Mouse (Mus musculus) bone marrow macrophage, adult 2 months (primary cell): ENCODE results near the gene Six2. TPM values are rescaled to one million over a fixed set of nuclear protein-coding genes. Genes with fewer than 3 reads are reported as not detected.
"Not testable (repeated sequence)": the region's sequence is repeated elsewhere in the genome, so short reads cannot be mapped to it uniquely, and the experiment has no call there.

Experiments
- H3K27ac ChIP-seq: 2 replicates; pipeline ENCODE4 v1.5.1; 2012; ENCODE audit warnings: low read depth, low read length; ENCODE audit not compliant: insufficient read depth
- H3K4me1 ChIP-seq: 2 replicates; pipeline ENCODE4 v1.6.1; 2012; ENCODE audit warnings: low read length; ENCODE audit not compliant: control insufficient read depth, insufficient read depth
- H3K4me3 ChIP-seq: 2 replicates; pipeline ENCODE4 v1.5.1; 2012; ENCODE audit warnings: mild to moderate bottlenecking, low read length, moderate library complexity; ENCODE audit not compliant: insufficient read depth
- CTCF ChIP-seq: IDR thresholded peaks from 2 replicates; pipeline ENCODE4 v1.5.1; 2012; ENCODE audit warnings: low read depth, mild to moderate bottlenecking, low read length, moderate library complexity
- POLR2A ChIP-seq: IDR thresholded peaks from 2 replicates; pipeline ENCODE4 v1.6.1; 2012; ENCODE audit warnings: mild to moderate bottlenecking, low read depth, low read length, borderline replicate concordance
- polyA plus RNA-seq: library from polyadenylated mRNA; stranded (reverse); fragments of >200 nt; gene quantifications from 2 replicates; pipeline ENCODE4 v1.2.4, GENCODE M21; 2012; ENCODE audit not compliant: missing spikeins, insufficient read depth, insufficient read length

Gene Six2
- polyA plus RNA-seq, 1 experiment: not detected

DNA sequence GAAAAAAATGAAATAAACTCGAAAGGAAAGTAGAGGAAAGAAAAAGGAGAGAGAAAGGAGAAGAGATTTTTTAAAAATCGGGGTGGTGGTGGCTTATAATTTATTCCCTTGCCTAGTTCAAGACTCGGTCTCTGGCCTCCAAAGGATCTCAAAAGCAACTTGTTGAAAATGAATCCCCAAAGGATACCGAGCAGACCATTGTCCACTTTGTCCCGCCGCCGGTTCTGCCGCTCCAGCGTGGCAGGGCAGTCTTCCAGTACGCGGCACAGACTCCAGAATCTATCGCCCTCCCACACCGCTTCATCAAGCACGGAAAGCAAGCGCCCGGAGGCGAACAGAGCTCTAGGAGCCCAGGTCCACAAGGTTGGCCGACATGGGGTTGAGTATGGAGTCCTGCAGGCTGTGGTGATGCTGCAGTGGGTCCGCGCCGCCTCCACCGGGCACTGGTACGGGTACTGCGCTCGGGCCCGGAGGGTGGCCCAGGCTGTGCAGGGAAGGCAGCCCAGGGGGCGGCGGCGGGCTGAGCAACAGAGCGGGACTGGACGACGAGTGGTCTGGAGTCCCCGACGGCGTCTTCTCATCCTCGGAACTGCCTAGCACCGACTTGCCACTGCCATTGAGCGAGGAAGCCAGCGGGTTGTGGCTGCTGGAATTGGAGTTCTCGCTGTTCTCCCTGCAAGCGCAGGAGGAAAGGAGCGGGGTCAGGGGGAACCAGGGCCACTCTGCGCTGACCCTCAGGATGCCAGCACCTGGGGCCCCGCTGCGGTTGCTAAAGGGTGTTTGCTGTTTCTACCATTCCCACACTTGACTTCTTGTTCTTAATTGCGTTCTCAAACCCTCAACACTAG is 3.0 kb downstream of the Six2 start:
- H3K4me1 ChIP-seq: no peaks in the 10 kb centered on the region
- H3K27ac ChIP-seq: no peak overlapping the region
- TF ChIP-seq POLR2A (no peak), CTCF (no peak)
- no peak overlapping the region for H3K4me3 ChIP-seq

DNA sequence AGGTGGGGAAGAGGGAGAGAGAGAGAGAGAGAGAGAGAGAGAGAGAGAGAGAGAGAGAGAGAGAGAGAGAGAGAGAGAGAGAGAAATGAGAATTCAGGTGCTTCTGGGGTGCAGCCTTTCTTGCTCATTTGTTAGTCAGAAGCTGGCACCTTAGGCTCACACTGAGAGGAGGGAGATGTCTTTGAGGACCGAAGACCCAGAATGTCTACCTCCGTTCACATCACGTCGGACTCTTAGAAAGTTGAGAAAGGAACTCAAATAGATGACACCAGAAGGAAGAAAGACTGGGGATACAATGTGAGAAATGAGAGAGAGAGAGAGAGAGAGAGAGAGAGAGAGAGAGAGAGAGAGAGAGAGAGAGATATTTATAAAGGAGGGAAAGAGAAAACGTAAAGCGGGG is 3.6 kb downstream of the Six2 start:
- H3K27ac ChIP-seq, H3K4me1 ChIP-seq: not testable (repeated sequence)
- H3K4me3 ChIP-seq: 0 out of 2 replicates have a peak overlapping the region, but pooled peaks have one; percentile 44

- Histone ChIP-seq H3K4me3 (peak overlapping the region; percentile 44), H3K4me1 (no peaks in the 10 kb centered on the region), H3K27ac (no peak overlapping the region)
- TF ChIP-seq CTCF (no peak), POLR2A (no peak)
Observed at GRCm38 (mm10) chr17:85683984-85684307, 4.1 kb downstream of the Six2 start.

- Histone ChIP-seq H3K27ac (no peak overlapping the region), H3K4me3 (no peak overlapping the region), H3K4me1 (no peaks in the 10 kb centered on the region)
- TF ChIP-seq CTCF: no peak
Observed at GRCm38 (mm10) chr17:85683111-85683983, 4.7 kb downstream of the Six2 start.

DNA sequence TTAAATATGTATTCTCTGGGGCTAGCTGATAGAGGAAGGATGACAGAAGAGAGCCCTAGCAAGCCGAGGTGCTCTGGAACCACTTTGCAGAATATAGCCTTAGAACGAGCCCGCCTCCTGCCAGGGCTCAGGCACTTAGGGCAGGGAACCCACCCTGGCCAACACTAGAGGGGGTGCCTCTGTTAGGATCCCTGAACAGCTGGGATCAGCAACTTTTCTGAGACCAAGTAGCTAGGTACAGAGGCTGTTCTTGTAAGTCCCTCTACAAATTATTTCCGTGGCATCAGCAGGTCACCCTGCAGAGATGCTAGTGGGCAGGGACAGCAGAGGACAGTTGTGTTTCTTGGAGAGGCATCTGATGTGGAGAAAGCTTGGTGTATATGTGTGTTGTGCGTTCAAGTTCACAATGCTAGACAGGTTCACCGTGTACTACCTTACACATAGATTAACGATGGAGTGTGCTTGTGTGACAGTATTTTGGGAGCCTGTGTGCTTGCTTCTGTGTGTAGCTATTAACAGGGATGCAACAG is 5.8 kb downstream of the Six2 start:
- H3K4me3 ChIP-seq: no peak overlapping the region
- no peaks in the 10 kb centered on the region for H3K4me1 ChIP-seq
- no peak overlapping the region for H3K27ac ChIP-seq
- TF ChIP-seq CTCF (no peak), POLR2A (no peak)

DNA sequence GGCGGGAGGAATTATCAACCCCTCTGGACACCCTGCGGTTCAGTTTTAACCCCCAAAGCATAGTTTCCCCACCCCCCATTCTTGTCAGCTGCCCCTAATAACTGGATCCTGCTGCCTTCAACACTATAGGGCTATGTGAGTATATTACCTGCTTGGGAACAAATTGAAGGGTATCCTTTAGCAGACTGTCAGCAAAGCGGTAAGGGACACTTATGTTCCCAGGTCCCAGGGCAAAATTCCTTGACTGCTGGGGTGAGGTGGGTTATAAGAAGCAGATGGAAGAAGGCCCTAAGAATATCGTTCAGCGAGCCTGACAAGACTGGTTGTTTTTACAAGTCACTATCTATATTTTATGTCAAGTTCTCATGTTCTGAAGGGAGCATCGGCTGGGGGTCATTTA is 6.3 kb downstream of the Six2 start:
- no peak for TF ChIP-seq CTCF
- TF ChIP-seq POLR2A: no peak
- H3K4me1 ChIP-seq: no peaks in the 10 kb centered on the region
- no peak overlapping the region for H3K27ac ChIP-seq
- H3K4me3 ChIP-seq: no peak overlapping the region

DNA sequence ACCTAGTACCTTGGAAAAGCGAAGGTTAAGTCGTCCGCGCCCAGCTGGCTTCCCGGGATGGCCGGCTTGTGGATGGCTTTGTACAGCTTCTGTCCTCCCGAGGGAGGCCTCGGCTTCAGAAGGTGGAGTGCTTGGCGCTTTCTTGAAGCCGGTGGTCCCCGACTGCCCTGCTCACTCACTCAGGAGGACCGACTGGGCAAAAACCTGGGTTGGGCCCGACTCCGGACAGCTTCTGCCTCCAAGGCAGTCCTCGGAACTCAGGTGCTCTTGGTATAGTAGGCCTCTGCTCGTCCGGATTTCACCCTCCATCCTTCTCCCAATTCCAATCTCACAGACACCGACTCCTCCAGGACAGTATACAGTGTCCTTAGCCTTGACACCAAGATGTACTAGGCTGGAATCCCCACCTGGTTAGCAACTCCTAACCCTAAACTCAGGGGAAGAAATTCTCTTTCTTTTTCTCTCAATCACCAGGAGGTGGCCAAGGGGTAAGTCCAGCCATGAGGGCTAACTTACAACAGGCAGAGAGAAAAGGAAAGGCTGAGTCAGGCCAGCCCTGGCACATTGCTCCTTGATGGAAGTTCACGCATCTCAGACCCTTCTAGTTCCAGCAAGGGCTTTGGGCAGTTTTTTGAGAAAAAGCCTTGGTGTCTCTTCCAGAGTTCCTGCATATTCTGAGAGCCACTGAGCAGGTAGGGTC is 7.1 kb downstream of the Six2 start:
- Histone ChIP-seq H3K27ac (no peak overlapping the region), H3K4me1 (no peaks in the 10 kb centered on the region), H3K4me3 (no peak overlapping the region)
- TF ChIP-seq CTCF: no peak
- TF ChIP-seq POLR2A: no peak

- Histone ChIP-seq H3K4me1 (no peaks in the 10 kb centered on the region), H3K4me3 (no peak overlapping the region)
- no peak for TF ChIP-seq POLR2A
- TF ChIP-seq CTCF: no peak
Observed at GRCm38 (mm10) chr17:85680116-85680850, 7.8 kb downstream of the Six2 start.

DNA sequence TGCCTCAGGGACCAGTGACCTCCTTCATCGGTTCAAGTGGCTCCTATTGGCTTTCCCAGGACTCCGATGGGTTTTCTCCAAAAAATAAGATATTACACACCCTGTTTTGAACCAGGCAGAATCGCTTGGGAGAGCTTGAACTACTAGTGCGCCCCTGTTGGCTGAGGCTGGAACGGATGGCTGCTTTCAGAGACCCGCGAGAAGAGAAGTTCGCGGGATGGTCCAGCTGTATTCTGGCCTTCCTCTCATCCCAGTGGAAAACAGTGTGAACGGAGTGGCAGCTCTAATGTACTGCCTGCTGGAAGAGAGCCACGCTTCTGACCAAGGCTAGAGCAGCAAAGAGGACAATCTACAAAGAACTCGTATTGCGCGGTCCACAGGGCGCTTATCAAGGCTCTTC is 8.4 kb downstream of the Six2 start:
- Histone ChIP-seq H3K4me1 (no peaks in the 10 kb centered on the region), H3K27ac (no peak overlapping the region), H3K4me3 (no peak overlapping the region)
- TF ChIP-seq CTCF: no peak
- TF ChIP-seq POLR2A: no peak

More at GRCm38 (mm10) chr17:85680116-85680850, 7.8 kb downstream of the Six2 start:
- H3K27ac ChIP-seq: no peak overlapping the region
